Mouse (Mus musculus): ENCODE results near the gene Wbp11. TPM values are rescaled to one million over a fixed set of nuclear protein-coding genes. Genes with fewer than 3 reads are reported as not detected.

Wbp11 gene
- total RNA-seq (2021): 100 to 1,000 TPM; 120 to 128 TPM
- long read RNA-seq, experiment 1, transcript Wbp11-201 (12 exons, 2,739 nt): major isoform, 163 of 216 reads
- long read RNA-seq, experiment 1, partial matches to known transcripts: 24 of 216 reads
- long read RNA-seq, experiment 1, other reads (novel, unspliced or antisense): 29 of 216 reads
- long read RNA-seq, experiment 2, transcript Wbp11-201 (12 exons, 2,739 nt): major isoform, 119 of 163 reads
- long read RNA-seq, experiment 2, partial matches to known transcripts: 22 of 163 reads
- long read RNA-seq, experiment 2, other reads (novel, unspliced or antisense): 22 of 163 reads

- peak; percentile 96 to 99 for DNase-seq (ENCODE audit: low spot score in 2 of 2)
- intact Hi-C loops (cut with DNase I): no loop called here
These were observed at the start of gene Wbp11 for GRCm38 (mm10) chr6:136827881-136828561. Gene Wbp11, minus strand, starts transcription at chr6:136828233.

GRCm38 (mm10) chr6:136875670-136876069, 47.6 kb upstream of the Wbp11 start, which contains the start of gene Mgp:
Gene Mgp, minus strand, starts transcription at chr6:136875823.
- intact Hi-C loops (cut with DNase I): no loop called here
- peak; percentile 33 to 35 for DNase-seq (ENCODE audit: low spot score in 2 of 2)

- peak; percentile 43 to 46 for DNase-seq (ENCODE audit: low spot score in 2 of 2)
- intact Hi-C loops (cut with DNase I): no loop called here
These were observed 46.6 kb upstream of the Wbp11 start for GRCm38 (mm10) chr6:136874599-136874998.

GRCm38 (mm10) chr6:136868921-136869320, 40.9 kb upstream of the Wbp11 start:
- no peak for DNase-seq (ENCODE audit: low spot score in 2 of 2)
- intact Hi-C loops (cut with DNase I): loop anchor here (10.0 kb wide), 1 partner anchor 316 kb away; no protein-coding TSS in a partner anchor

- intact Hi-C loops (cut with DNase I): loop anchor here (10.0 kb wide), 1 partner anchor 319 kb away; no protein-coding TSS in a partner anchor
These were observed 38.1 kb upstream of the Wbp11 start for GRCm38 (mm10) chr6:136866150-136866549.

GRCm38 (mm10) chr6:136865360-136865759, 37.3 kb upstream of the Wbp11 start:
- intact Hi-C loops (cut with DNase I): loop anchor here (10.0 kb wide), 1 partner anchor 319 kb away; no protein-coding TSS in a partner anchor
- no peak for DNase-seq (ENCODE audit: low spot score in 2 of 2)

More at GRCm38 (mm10) chr6:136866150-136866549, 38.1 kb upstream of the Wbp11 start:
- DNase-seq (ENCODE audit: low spot score in 2 of 2): no peak

- intact Hi-C loops (cut with DNase I): loop anchor here (1.0 to 10.0 kb wide), 4 partner anchors 59 to 324 kb away; no protein-coding TSS in a partner anchor
- DNase-seq (ENCODE audit: low spot score in 2 of 2): peak; percentile 44 to 58
These were observed 33.0 kb upstream of the Wbp11 start for GRCm38 (mm10) chr6:136861020-136861419.

- intact Hi-C loops (cut with DNase I): no loop called here
- no peak for DNase-seq (ENCODE audit: low spot score in 2 of 2)
These were observed 30.4 kb upstream of the Wbp11 start for GRCm38 (mm10) chr6:136858420-136858819.

GRCm38 (mm10) chr6:136857873-136858260, 29.8 kb upstream of the Wbp11 start:
- intact Hi-C loops (cut with DNase I): no loop called here

GRCm38 (mm10) chr6:136857186-136857872, 29.3 kb upstream of the Wbp11 start, which contains the start of gene Art4:
Gene Art4, minus strand, starts transcription at chr6:136857733.
- intact Hi-C loops (cut with DNase I): no loop called here
- no peak for DNase-seq (ENCODE audit: low spot score in 2 of 2)

More at GRCm38 (mm10) chr6:136857873-136858260, 29.8 kb upstream of the Wbp11 start:
- DNase-seq (ENCODE audit: low spot score in 2 of 2): no peak

GRCm38 (mm10) chr6:136856071-136856636, 28.1 kb upstream of the Wbp11 start:
- intact Hi-C loops (cut with DNase I): no loop called here

GRCm38 (mm10) chr6:136855183-136855582, 27.1 kb upstream of the Wbp11 start:
- intact Hi-C loops (cut with DNase I): no loop called here
- no peak for DNase-seq (ENCODE audit: low spot score in 2 of 2)

More at GRCm38 (mm10) chr6:136856071-136856636, 28.1 kb upstream of the Wbp11 start:
- no peak for DNase-seq (ENCODE audit: low spot score in 2 of 2)

- no peak for DNase-seq (ENCODE audit: low spot score in 2 of 2)
- intact Hi-C loops (cut with DNase I): no loop called here
These were observed 26.3 kb upstream of the Wbp11 start for GRCm38 (mm10) chr6:136854361-136854781.

- intact Hi-C loops (cut with DNase I): no loop called here
- no peak for DNase-seq (ENCODE audit: low spot score in 2 of 2)
These were observed 24.7 kb upstream of the Wbp11 start for GRCm38 (mm10) chr6:136852762-136853161.

- intact Hi-C loops (cut with DNase I): no loop called here
- DNase-seq (ENCODE audit: low spot score in 2 of 2): no peak
These were observed 24.3 kb upstream of the Wbp11 start for GRCm38 (mm10) chr6:136852348-136852747.

GRCm38 (mm10) chr6:136850267-136850666, 22.2 kb upstream of the Wbp11 start:
- intact Hi-C loops (cut with DNase I): no loop called here
- no peak for DNase-seq (ENCODE audit: low spot score in 2 of 2)

- DNase-seq (ENCODE audit: low spot score in 2 of 2): no peak
- intact Hi-C loops (cut with DNase I): no loop called here
These were observed 20.9 kb upstream of the Wbp11 start for GRCm38 (mm10) chr6:136848971-136849370.

GRCm38 (mm10) chr6:136848399-136848798, 20.4 kb upstream of the Wbp11 start:
- no peak for DNase-seq (ENCODE audit: low spot score in 2 of 2)
- intact Hi-C loops (cut with DNase I): no loop called here

GRCm38 (mm10) chr6:136847790-136848189, 19.8 kb upstream of the Wbp11 start:
- DNase-seq (ENCODE audit: low spot score in 2 of 2): peak in 1 of 2 experiments; percentile 40
- intact Hi-C loops (cut with DNase I): no loop called here

Data from left cerebral cortex, postnatal 14 days (tissue).